Mouse (Mus musculus) erythroblast, embryonic 14.5 days (primary cell): ENCODE measurements around the gene Gm10974.

Experiments
- GATA1 ChIP-seq: IDR thresholded peaks from 2 replicates; pipeline ENCODE4 v1.6.1; 2012; ENCODE audit warnings: low read length, inconsistent platforms, mixed read lengths
- TAL1 ChIP-seq: IDR thresholded peaks from 3 replicates; pipeline ENCODE4 v1.6.1; 2012; ENCODE audit warnings: low read length, inconsistent platforms, mixed read lengths

DNA sequence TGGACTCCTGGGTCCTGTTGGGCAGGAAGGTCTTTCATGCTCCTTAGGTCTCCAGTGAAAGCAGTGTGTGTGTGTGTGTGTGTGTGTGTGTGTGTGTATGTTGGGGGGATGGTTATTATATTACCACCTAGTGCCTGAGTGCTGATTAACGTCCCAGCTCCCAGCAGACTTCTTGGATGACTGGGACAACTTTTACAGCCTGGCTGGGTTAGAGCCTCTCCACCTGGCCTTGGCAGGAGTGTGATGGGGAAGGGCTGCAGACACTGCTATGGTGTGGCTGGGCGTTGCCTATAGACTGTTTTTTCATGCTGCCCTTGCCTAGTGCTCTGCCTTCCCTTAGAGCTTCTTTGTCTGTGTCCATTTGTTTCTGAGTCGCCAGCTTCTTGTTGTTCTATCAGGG is 25.7 kb upstream of the Gm10974 start:
- TF ChIP-seq GATA1 = no peak
- no peak for TF ChIP-seq TAL1
